Mouse (Mus musculus) E14TG2a.4 (cell line): ENCODE results near the gene Ntm.

Experiments
- CTCF ChIP-seq: conservative IDR thresholded peaks from 2 replicates; pipeline ENCODE4 v1.5.1; 2014; ENCODE audit warnings: low read length
- NANOG ChIP-seq: IDR thresholded peaks from 2 replicates; pipeline ENCODE4 v1.6.1; 2014; ENCODE audit warnings: borderline replicate concordance, low read length, mixed read lengths
- POU5F1 ChIP-seq: IDR thresholded peaks from 2 replicates; pipeline ENCODE4 v1.6.1; 2014; ENCODE audit warnings: low read length, borderline replicate concordance

GRCm38 (mm10) chr9:29550107-29550506 lies 412.8 kb downstream of the Ntm start:
- TF ChIP-seq CTCF (no peak), POU5F1 (no peak), NANOG (no peak)
